Mouse (Mus musculus) E14TG2a.4 (cell line): ENCODE data around the gene Auts2.

Experiments
- CTCF ChIP-seq: conservative IDR thresholded peaks from 2 replicates; pipeline ENCODE4 v1.5.1; 2014; ENCODE audit warnings: low read length
- NANOG ChIP-seq: IDR thresholded peaks from 2 replicates; pipeline ENCODE4 v1.6.1; 2014; ENCODE audit warnings: borderline replicate concordance, low read length, mixed read lengths
- POU5F1 ChIP-seq: IDR thresholded peaks from 2 replicates; pipeline ENCODE4 v1.6.1; 2014; ENCODE audit warnings: low read length, borderline replicate concordance

- TF ChIP-seq CTCF (no peak), POU5F1 (no peak), NANOG (no peak)
Measured at GRCm38 (mm10) chr5:131981451-131981850, 561.7 kb downstream of the Auts2 start.
